Mouse (Mus musculus) stomach, postnatal 0 days (tissue): ENCODE measurements around the gene Apba1.

Experiments used
- CTCF ChIP-seq: IDR thresholded peaks from 2 replicates; pipeline ENCODE4 v1.5.1; 2016; ENCODE audit warnings: antibody characterized with exemption, low read depth, mild to moderate bottlenecking, moderate library complexity
- EP300 ChIP-seq: optimal IDR thresholded peaks from 2 replicates; pipeline ENCODE3; 2016; ENCODE audit warnings: antibody characterized with exemption

DNA sequence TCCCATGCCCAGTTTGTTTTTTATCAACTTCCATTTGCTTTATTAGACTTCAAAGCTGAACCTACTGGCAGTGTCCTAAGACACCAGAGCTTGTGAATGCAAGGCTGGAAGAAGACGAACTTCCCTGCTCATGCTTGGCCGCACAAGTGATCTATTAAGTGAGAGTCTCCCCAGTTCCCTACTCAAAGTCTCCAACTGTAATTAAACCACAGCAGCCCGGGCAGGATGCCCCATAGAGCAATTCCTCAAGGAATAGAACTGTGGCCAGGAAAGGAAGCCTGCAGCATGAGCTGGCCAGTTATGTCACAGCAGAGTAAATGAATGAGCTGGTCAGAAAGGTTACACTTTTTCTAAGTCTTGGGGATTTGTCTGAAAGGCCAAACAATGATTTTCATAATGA is 105.3 kb downstream of the Apba1 start:
- TF ChIP-seq CTCF = no peak
- TF ChIP-seq EP300 = no peak
